Mouse (Mus musculus) testis, adult 2 months (tissue): Measurements from ENCODE around the gene Col5a1.

Source experiments
- CTCF ChIP-seq: fragments of 200-500 bp; IDR thresholded peaks from 2 replicates; pipeline ENCODE4 v1.5.1; 2012; ENCODE audit warnings: low read depth, mild to moderate bottlenecking, inconsistent platforms, low read length, moderate library complexity; ENCODE audit not compliant: control insufficient read depth, insufficient read depth, insufficient replicate concordance
- POLR2A ChIP-seq: fragments of 200-500 bp; IDR thresholded peaks from 2 replicates; pipeline ENCODE4 v1.6.1; 2012; ENCODE audit warnings: low read depth, mild to moderate bottlenecking, inconsistent platforms, low read length, moderate library complexity; ENCODE audit not compliant: control insufficient read depth

DNA sequence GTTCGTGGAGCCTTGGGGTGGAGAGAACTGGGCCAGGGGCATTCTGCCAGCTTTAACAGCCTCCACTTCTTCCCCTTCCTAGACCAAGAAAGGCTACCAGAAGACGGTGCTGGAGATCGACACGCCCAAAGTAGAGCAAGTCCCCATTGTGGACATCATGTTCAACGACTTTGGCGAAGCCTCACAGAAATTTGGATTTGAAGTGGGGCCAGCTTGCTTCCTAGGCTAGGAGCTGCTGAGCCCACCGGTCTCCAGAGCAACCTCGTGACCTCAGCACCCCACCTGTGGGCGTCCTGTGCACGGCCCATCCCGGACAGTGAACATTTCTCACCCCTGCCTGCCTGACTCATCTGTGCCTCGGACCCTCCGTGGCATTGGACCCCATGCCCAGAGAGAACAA lies 150.6 kb downstream of the Col5a1 start:
- TF ChIP-seq POLR2A: no peak
- no peak for TF ChIP-seq CTCF
